Mouse (Mus musculus) T-helper 2 cell (primary cell): ENCODE measurements around the gene Mettl6.
"Not testable (repeated sequence)": the region's sequence is repeated elsewhere in the genome, so short reads cannot be mapped to it uniquely, and the experiment has no call there.

Experiments used
- in situ Hi-C: fragments of 300-600 bp; cut with MboI, MseI; formaldehyde crosslinking; loops from one replicate; pipeline ENCODE4 v1.15.1; 2025; ENCODE audit warnings: high pct_unique_total_duplicates

The Mettl6 gene

GRCm38 (mm10) chr14:31473297-31473696 lies 21.5 kb downstream of the Mettl6 start:
- in situ Hi-C loops: no loop called here

GRCm38 (mm10) chr14:31472451-31473061 lies 22.3 kb downstream of the Mettl6 start:
- in situ Hi-C loops: no loop called here

DNA sequence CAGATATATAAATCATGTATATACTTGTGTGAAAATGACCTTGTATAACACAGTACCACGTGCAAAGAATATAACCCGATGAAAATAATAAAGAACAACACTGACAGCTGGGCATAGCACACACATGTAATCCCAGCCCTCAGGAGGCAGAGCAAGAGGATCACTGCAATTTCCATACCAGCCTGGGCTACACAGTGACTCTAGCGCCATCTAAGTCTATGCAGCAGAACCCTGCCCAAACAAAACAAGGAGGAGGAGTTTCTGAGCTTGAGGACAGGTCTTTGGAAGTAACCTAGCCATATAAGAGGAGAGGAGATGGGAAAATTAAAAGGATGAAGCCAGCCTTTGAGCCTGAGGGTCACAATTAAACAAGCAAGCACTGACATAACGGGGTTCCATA lies 25.1 kb downstream of the Mettl6 start:
- in situ Hi-C loops: no loop called here

GRCm38 (mm10) chr14:31464176-31464575 lies 30.7 kb downstream of the Mettl6 start:
- in situ Hi-C loops: loop anchor here (5.0 kb wide), 1 partner anchor 77 kb away; no protein-coding TSS in a partner anchor

GRCm38 (mm10) chr14:31462886-31463285 lies 32.0 kb downstream of the Mettl6 start:
- in situ Hi-C loops: loop anchor here (5.0 kb wide), 1 partner anchor 76 kb away; no protein-coding TSS in a partner anchor

- in situ Hi-C loops: loop anchor here (5.0 kb wide), 1 partner anchor 75 kb away; no protein-coding TSS in a partner anchor
Observed at GRCm38 (mm10) chr14:31462226-31462625, 32.6 kb downstream of the Mettl6 start.

GRCm38 (mm10) chr14:31458006-31458405 lies 36.8 kb downstream of the Mettl6 start:
- in situ Hi-C loops: no loop called here

DNA sequence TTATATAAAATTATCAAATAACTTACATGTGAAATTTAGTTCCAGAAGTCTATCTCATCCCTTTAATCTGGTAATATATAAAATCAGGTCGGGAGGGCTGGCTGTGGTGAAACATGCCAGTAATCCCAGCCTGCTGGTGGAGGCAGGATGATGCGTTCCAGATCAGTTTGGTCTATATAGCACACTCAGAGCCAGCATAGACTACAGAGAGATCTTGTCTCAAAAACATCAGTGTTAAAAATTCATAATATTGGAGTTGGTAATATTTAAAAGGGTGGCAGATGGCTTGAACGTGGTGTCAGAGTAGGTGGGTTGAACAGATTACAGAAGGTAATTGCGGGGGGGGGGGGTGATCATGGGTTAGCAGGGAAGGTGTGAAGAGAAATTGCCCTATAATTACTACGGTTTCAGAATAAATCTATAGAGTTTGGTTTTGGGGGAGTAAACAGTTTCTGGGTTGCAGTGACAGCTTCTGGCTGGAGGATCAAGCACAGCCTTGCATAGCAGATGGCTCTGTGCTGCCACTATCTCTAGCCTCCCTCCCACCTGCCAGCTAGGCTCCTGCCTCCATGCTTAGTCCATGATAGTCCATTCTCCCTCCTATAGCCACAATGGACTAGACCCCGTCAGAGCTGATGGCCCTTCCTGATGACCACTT lies 38.6 kb downstream of the Mettl6 start:
- in situ Hi-C loops: no loop called here

- in situ Hi-C loops: no loop called here
Observed at GRCm38 (mm10) chr14:31454849-31455566, 39.8 kb downstream of the Mettl6 start.

DNA sequence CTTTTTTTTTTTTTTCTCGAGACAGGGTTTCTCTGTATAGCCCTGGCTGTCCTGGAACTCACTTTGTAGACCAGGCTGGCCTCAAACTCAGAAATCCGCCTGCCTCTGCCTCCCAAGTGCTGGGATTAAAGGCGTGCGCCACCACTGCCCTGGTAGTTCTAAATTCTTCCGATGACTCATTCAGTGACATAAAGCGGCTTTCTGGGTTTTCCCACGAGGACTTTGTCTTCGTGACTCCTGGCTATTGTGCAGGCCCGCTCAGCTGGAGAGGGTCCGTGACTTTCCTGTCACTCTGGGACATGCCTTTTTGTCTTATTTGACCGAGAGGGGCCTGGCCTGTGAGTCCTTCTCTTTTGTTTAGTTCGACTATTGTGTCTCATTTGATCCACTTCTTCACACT lies 40.9 kb downstream of the Mettl6 start:
- in situ Hi-C loops: not testable (repeated sequence)

DNA sequence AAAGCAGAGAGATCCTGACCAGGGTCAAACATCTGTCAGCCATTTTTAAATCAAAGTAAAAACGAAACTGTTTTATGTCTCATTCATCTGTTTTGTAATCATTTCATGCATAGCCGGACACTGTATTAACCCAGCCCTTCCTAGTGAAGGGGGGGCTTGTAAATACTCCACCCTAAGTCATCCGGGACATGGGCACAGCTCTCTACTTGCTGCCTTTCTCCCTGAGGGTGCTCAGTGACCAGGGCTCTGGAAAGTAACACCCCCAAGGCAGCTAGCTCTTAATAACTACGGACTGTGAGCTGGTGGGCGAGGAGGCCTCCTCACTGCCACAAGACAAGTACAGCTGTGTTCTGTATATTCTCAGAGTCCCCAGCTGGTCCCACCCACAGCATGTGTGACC lies 45.8 kb downstream of the Mettl6 start:
- in situ Hi-C loops: no loop called here

DNA sequence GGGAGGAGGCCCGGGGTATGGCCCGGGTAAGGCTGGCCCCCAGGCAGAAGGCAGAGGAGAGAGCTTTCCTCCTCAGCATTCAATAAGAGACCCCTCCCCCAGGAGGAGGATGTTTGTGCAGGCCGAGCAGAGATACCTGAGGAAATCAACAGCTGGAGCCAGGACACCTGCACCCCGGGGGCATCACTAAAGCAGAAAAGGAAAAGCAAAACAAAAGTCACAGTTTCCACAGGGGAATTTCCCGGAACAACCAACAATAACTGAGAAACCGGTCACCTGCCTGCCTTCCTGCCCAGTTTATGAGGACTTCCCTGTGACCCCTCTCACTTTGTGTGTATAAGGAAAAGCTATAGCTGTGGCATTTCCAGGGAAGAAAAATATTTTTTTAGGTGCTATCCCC lies 51.2 kb downstream of the Mettl6 start:
- in situ Hi-C loops: no loop called here

DNA sequence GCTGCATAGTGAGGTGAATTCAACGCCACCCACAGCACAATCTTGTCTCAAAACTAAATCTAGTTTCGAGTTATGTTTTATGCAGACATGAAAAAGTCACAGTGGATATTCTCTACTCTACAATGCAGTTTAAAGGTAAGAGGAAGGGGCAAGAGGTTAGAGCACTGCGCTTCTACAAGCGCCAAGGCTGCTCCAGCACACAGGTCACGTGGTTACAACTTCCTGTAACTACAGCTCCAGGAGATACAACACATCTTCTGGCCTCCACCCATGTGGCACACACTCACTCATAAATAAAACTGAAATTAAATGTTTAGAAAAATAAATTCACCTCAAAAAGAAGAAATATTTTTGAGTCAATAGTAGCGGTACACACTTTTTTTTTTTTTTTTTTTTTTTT lies 54.1 kb downstream of the Mettl6 start:
- in situ Hi-C loops: no loop called here

- in situ Hi-C loops: no loop called here
Observed at GRCm38 (mm10) chr14:31440230-31440629, 54.6 kb downstream of the Mettl6 start.

GRCm38 (mm10) chr14:31439279-31439678 lies 55.6 kb downstream of the Mettl6 start:
- in situ Hi-C loops: no loop called here

- in situ Hi-C loops: no loop called here
Observed at GRCm38 (mm10) chr14:31437826-31438529, 56.9 kb downstream of the Mettl6 start.

DNA sequence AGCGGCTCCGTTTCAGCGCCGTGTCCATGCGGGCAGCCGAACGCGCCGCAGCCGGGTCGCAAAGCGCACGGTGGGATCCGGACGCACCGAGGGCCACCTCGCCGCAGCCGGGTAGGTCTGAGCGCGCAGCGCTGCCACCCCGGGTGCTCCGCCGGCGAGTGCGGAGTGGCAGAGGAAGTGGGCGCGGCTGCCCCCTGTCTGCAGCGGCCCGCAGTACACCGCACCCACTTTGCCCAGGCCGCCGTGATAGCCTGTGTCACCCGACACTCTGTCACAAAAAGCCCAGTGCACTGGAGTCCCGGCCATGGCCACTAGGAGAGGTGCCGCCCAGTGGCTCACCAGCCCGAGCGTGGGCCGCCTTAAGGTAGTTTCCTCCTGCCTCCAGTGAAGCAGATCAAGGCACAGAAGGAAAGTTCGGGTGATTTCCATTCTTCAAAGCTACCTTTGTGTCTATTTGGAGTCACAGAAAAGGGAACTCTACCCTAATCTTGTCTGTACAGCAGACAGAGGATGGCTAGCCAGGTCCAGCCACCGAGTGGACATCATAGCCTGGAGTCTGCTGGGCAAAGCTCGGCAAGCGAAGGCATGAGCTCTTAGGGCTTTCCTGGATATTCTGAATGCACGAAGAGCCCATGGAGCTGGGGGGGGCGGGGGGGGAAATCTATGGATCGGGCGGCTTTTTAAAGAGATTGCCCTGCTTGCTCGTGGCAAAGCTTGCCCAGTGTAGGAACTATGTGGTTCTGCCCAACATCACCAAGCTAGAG lies 58.7 kb downstream of the Mettl6 start, which contains the start of gene Sh3bp5:
Gene Sh3bp5 (minus strand): TSS at position 149 of the 764 bp plus-strand sequence.
- in situ Hi-C loops: no loop called here

- in situ Hi-C loops: no loop called here
Observed at GRCm38 (mm10) chr14:31435018-31435915, 59.6 kb downstream of the Mettl6 start.

GRCm38 (mm10) chr14:31434426-31434825 lies 60.4 kb downstream of the Mettl6 start:
- in situ Hi-C loops: no loop called here

GRCm38 (mm10) chr14:31433851-31434360 lies 60.9 kb downstream of the Mettl6 start:
- in situ Hi-C loops: no loop called here
